Mouse (Mus musculus) stomach, embryonic 16.5 days (tissue): ENCODE results near the gene Lsm4. TPM values are rescaled to one million over a fixed set of nuclear protein-coding genes. Genes with fewer than 3 reads are reported as not detected.
A peak's percentile ranks its signal among the peaks of the same experiment; 100 is the strongest.

Source experiments
- ATAC-seq: fragments of 200-750 bp; cut with Nextera tagmentation; 2 replicates; pipeline ENCODE4 v1.8.0; 2017; ENCODE audit warnings: moderate number of reproducible peaks, moderate TSS enrichment; ENCODE audit not compliant: insufficient read depth, low FRiP score
- H3K27ac ChIP-seq: fragments of 300-500 bp; sonication (generic); 2 replicates; pipeline ENCODE4 v1.5.1; 2014; ENCODE audit warnings: low read length
- H3K27me3 ChIP-seq: fragments of 300-500 bp; sonication (generic); 2 replicates; pipeline ENCODE4 v1.6.1; 2014; ENCODE audit warnings: low read length, control low read depth, mixed read lengths; ENCODE audit not compliant: control insufficient read depth, insufficient read depth
- H3K36me3 ChIP-seq: fragments of 300-500 bp; sonication (generic); 2 replicates; pipeline ENCODE4 v1.6.1; 2014; ENCODE audit warnings: low read length; ENCODE audit not compliant: control insufficient read depth, insufficient read depth
- H3K4me1 ChIP-seq: fragments of 300-500 bp; sonication (generic); 2 replicates; pipeline ENCODE4 v1.6.1; 2014; ENCODE audit warnings: low read length, control low read depth, mixed read lengths; ENCODE audit not compliant: control insufficient read depth, insufficient read depth
- H3K4me2 ChIP-seq: fragments of 300-500 bp; sonication (generic); 2 replicates; pipeline ENCODE4 v1.6.1; 2014; ENCODE audit warnings: low read depth, low read length, mixed read lengths
- H3K4me3 ChIP-seq: fragments of 300-500 bp; sonication (generic); replicated peaks from 2 replicates; pipeline ENCODE4 v1.5.1; 2014; ENCODE audit warnings: mild to moderate bottlenecking, low read length
- H3K9ac ChIP-seq: fragments of 300-500 bp; sonication (generic); 2 replicates; pipeline ENCODE4 v1.6.1; 2014; ENCODE audit warnings: low read length
- H3K9me3 ChIP-seq: fragments of 300-500 bp; sonication (generic); replicated peaks from 2 replicates; pipeline ENCODE4 v1.6.1; 2016; ENCODE audit warnings: low read length, control low read depth; ENCODE audit not compliant: control insufficient read depth
- WGBS: fragments of 180-500 bp; shearing (Covaris S2); extraction: QIAGEN DNeasy Blood & Tissue Kit; methylation state at CpG from one replicate; pipeline ENCODE4 v1.1.7; 2014; 5-methylcytosine and 5-hydroxymethylcytosine counted together
- polyA plus RNA-seq: library from polyadenylated mRNA; unstranded; fragments of >200 nt; fragmentation: Nextera tagmentation; extraction: Ambion mirVana; gene quantifications from 2 replicates; pipeline ENCODE4 v1.2.1, GENCODE M21; 2015

The Lsm4 gene
- polyA plus RNA-seq, 1 experiment from 2014 or later = 173 TPM

DNA sequence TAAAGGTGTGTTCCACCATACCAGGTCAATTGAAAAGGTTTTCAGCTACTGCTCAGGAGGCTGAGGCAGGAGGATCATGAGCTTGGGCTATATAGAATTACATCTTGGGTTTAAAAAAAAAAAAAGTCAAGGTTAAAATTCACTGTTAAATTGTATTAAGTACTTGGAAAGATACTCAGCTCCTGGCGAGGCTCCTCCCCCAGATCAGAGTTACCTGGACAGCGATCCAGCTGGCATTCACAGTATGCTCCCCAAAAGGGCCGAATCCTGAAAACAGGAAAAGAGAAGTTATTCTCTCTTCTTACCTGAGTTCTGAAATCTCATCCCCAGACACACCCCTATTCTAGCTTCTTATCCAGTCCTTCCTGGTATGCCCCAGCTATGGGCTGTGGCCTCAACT lies 15.8 kb upstream of the Lsm4 start:
- Histone ChIP-seq H3K9ac (no peak overlapping the region), H3K27ac (no peak overlapping the region), H3K4me2 (no peak overlapping the region)

DNA sequence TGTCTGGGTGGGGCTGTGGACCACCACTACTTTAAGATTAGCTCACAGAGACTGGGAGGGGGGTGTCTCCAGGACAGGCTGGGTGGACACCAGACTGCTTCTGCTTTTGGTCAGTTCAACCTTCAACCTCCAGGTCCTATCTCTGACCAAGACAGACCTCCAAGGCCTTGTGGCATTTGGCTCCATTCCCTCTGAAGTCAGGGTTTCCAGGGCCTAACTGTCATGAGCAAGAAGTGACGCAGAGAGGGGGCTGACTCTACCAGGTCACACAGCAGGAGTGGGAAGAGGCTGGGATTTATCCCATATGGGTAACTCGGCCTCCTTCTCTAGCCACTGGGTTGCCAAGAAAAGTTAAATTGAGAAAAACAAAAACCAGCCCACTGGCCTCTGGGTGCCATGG lies 15.3 kb upstream of the Lsm4 start:
- no peak for ATAC-seq
- Histone ChIP-seq H3K36me3 (no peaks in the 10 kb centered on the region), H3K4me3 (peak overlapping the region; percentile 89; the same call in 1 of the 2 replicates), H3K4me1 (peaks cover 25% of the 10 kb centered on the region), H3K4me2 (no peak overlapping the region; the same call in 1 of the 2 replicates), H3K9me3 (no peaks in the 10 kb centered on the region), H3K9ac (no peak overlapping the region), H3K27me3 (no peaks in the 10 kb centered on the region), H3K27ac (no peak overlapping the region)
- WGBS = 87% methylated on average over 2 of the region's 2 CpGs

More for the DNA sequence above, 15.8 kb upstream of the Lsm4 start:
- no peaks in the 10 kb centered on the region for H3K9me3 ChIP-seq
- WGBS = 92% methylated on average over 3 of the region's 3 CpGs
- H3K36me3 ChIP-seq = no peaks in the 10 kb centered on the region
- no peak for ATAC-seq
- H3K4me1 ChIP-seq = peaks cover 25% of the 10 kb centered on the region
- no peaks in the 10 kb centered on the region for H3K27me3 ChIP-seq
- no peak overlapping the region for H3K4me3 ChIP-seq

DNA sequence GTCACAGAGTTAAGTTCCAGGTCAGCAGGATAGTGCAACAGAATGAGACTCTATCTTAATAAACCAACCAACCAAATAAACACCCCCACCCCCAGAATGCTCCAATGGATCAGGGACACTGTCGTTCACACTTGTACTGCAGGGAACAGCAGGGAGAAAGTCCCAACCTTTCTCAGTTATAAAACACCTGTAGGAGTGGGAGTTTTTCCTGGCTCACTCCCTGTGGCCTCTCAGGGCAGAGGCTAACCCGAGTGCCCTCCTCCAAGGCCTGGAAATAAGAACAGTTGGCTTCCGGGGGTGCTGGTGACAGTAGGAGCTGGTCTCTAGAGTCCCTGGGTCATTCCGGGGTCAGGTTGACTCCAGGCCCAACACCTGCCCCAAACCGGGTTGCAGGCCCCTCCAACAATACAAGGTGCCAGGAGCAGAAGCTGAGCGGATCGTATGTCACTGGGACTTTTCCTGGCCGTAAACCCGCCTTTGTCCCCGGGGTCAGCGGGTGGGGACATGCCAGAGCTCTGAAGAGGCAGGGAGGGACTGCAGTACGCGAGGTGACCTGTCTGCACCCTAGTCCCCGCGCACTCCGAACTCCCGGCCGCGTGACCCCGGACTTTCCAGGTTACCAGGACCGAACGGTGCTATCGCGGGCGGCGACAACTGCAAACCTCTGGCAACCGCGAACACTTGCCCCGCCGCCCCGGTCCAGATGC lies 14.0 kb upstream of the Lsm4 start:
- peak; percentile 30 for ATAC-seq
- H3K4me2 ChIP-seq = peak overlapping the region; percentile 93
- H3K4me3 ChIP-seq = peak overlapping the region; percentile 89
- H3K36me3 ChIP-seq = no peaks in the 10 kb centered on the region
- H3K27me3 ChIP-seq = no peaks in the 10 kb centered on the region
- H3K27ac ChIP-seq = peak overlapping the region; percentile 28
- no peaks in the 10 kb centered on the region for H3K9me3 ChIP-seq
- H3K4me1 ChIP-seq = peaks cover 25% of the 10 kb centered on the region
- WGBS = 1% methylated on average over 31 of the region's 31 CpGs
- H3K9ac ChIP-seq = peak overlapping the region; percentile 70

DNA sequence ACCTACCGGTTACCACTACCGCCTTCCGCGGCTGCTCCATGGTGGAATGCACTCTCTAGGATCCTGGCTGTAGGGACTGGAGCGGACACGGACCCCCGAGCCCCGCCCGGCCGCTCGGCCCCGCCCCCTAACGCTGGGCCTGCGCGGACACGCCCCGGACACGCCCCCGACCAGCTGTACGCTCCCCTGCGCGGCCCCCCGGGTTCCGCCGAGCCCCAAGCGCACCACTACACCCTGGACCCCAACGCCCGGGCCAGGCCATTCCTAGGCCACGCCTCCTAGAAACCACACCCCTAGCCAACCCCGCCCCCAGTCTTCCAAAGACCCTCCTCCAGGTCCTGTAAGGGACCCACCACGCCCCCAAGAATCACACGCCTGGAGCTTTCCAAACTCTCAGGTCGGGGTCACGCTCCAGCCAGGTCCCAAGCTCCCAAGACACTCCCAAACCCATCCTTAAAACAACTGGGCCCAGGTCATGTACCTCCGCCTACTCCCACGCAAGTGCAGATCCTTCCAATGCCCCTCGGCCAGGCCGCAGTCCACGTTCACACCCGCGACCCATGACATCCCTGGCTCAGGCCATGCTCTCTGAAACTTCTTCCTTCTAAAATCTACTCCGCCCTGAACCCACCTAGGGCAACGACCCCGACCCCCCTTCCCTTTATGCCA lies 13.3 kb upstream of the Lsm4 start:
- Histone ChIP-seq H3K4me2 (peak overlapping the region; percentile 93), H3K9me3 (no peaks in the 10 kb centered on the region), H3K27me3 (no peaks in the 10 kb centered on the region), H3K27ac (peak overlapping the region; percentile 28), H3K4me3 (peak overlapping the region; percentile 89), H3K4me1 (peaks cover 25% of the 10 kb centered on the region), H3K9ac (peak overlapping the region; percentile 70), H3K36me3 (no peaks in the 10 kb centered on the region)
- under 1% methylated on average over 42 of the region's 44 CpGs for WGBS
- peak; percentile 98 for ATAC-seq

DNA sequence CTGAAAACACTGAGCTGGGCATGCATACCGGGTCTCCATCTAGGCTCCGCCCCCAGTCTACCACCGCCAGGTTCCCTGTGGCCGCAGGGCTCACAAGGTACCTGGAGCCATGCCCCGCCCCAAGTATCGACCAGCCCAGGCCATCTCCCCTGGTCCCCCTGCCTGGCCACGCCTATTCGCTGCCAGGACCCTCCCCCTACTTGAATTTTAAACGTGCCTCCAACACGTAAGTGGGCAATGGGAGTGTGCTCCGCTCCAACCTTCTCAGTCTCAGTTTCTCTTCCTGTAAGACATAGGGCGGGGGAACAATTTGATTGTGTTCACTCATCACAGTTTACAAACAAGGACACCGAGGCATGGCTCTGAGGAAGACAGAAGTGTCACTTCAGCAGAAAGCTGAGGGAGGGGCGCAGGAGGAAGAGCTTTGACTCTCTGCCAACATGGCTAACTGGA lies 12.7 kb upstream of the Lsm4 start, which contains the start of gene Pgpep1:
Gene Pgpep1 (minus strand): TSS at position 116 of the 453 bp plus-strand sequence.
- Histone ChIP-seq H3K36me3 (no peaks in the 10 kb centered on the region), H3K4me3 (peak within 1 kb of the TSS; percentile 89), H3K9me3 (no peaks in the 10 kb centered on the region), H3K9ac (peak within 1 kb of the TSS; percentile 70), H3K4me2 (peak within 1 kb of the TSS; percentile 93), H3K4me1 (peaks cover 25% of the 10 kb centered on the region), H3K27ac (peak within 1 kb of the TSS; percentile 28), H3K27me3 (no peaks in the 10 kb centered on the region)
- peak; percentile 60 for ATAC-seq
- WGBS = 2% methylated on average over 14 of the region's 14 CpGs

DNA sequence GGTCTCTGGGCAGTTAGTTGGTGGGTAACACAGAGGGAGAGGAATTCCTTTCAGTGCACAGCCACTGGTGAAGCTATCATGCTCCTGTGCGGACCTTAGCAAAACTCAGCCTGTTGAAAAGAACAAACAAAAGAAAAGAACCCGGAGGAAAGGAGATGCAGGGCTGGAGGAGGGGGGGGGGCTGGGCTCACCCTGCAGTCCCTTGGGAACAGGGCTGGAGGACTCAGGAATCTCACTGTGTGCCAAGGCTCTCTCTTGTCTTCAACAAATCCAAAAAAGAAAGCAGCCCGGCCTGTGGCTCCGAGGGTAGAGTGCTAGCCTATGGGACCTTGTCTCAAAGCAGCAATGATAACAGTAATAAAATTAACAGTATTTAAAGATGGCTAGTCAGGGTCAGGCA lies 9.4 kb upstream of the Lsm4 start:
- Histone ChIP-seq H3K4me1 (peaks cover 17% of the 10 kb centered on the region), H3K27ac (no peak overlapping the region), H3K27me3 (no peaks in the 10 kb centered on the region), H3K4me3 (no peak overlapping the region), H3K9ac (no peak overlapping the region), H3K9me3 (no peaks in the 10 kb centered on the region), H3K36me3 (no peaks in the 10 kb centered on the region), H3K4me2 (no peak overlapping the region)
- no peak for ATAC-seq
- 46% methylated on average over 4 of the region's 4 CpGs for WGBS

DNA sequence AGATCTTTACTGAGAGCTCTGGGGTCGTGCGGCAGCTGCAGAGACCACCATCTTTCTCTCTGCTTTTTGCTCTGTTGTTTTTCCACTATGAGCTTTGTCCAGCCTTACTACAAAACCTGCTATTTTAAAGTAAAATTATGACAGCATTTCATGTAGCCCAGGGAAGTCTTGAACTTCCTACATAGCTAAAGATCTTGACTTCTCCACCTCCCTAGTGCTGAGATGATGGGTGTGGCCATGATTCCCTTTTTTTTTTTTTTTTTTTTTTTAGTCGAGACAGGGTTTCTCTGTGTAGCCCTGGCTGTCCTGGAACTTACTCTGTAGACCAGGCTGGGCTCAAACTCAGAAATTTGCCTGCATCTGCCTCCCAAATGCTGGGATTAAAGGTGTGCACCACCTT lies 8.4 kb upstream of the Lsm4 start:
- Histone ChIP-seq H3K36me3 (no peaks in the 10 kb centered on the region), H3K9me3 (no peaks in the 10 kb centered on the region), H3K4me2 (no peak overlapping the region), H3K4me3 (no peak overlapping the region), H3K9ac (no peak overlapping the region), H3K27me3 (no peaks in the 10 kb centered on the region), H3K27ac (no peak overlapping the region), H3K4me1 (peaks cover 14% of the 10 kb centered on the region; the same call in 1 of the 2 replicates)
- WGBS = 79% methylated on average over 3 of the region's 3 CpGs
- no peak for ATAC-seq

DNA sequence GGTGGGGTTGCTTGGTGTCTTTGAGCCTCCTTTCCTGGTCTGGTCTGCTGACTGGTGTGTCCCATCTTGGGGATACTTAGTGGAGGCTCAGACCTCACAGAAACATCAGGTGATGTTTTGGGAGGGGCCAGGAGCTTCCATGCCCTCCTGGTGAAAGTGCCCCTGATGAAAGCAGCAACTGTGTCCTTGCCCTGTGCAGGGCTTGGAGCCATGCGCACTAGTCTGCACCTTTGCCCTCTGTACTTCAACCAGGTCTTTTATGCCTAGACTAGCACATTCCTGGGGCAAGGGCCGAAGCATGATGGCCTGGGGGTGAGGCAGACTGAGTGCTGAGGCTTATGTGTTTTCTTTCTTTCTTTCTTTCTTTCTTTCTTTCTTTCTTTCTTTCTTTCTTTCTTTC lies 7.4 kb upstream of the Lsm4 start:
- Histone ChIP-seq H3K9ac (no peak overlapping the region), H3K4me2 (no peak overlapping the region), H3K4me3 (no peak overlapping the region), H3K9me3 (no peaks in the 10 kb centered on the region), H3K4me1 (peaks cover 6% of the 10 kb centered on the region; the same call in 1 of the 2 replicates), H3K27ac (no peak overlapping the region), H3K36me3 (no peaks in the 10 kb centered on the region), H3K27me3 (no peaks in the 10 kb centered on the region)
- ATAC-seq = no peak
- 57% methylated on average over 2 of the region's 2 CpGs for WGBS

DNA sequence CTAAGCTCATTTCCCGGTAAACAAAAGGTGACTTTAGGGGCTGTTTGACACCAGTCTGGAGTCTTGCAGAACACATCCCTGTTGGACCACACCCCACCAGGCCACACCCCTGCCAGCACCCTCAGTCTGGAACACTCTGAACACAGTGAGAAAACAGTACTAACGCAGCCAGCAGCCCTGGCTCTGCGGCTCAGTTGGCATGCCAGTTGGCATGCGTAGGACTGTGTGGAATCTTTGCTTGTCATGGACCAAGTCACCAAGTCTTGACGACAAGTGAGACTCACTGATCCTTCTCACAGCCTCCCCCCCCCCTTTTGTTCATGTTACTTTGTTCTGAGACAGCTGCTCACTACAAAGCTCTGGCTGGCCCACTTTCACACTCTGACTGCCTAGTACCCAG lies 6.0 kb upstream of the Lsm4 start:
- H3K27ac ChIP-seq = no peak overlapping the region
- H3K4me3 ChIP-seq = no peak overlapping the region
- no peak for ATAC-seq
- no peak overlapping the region for H3K4me2 ChIP-seq
- H3K27me3 ChIP-seq = no peaks in the 10 kb centered on the region
- H3K9ac ChIP-seq = no peak overlapping the region
- 62% methylated on average over 5 of the region's 5 CpGs for WGBS
- no peaks in the 10 kb centered on the region for H3K9me3 ChIP-seq
- H3K36me3 ChIP-seq = no peaks in the 10 kb centered on the region
- peaks cover 6% of the 10 kb centered on the region; the same call in 1 of the 2 replicates for H3K4me1 ChIP-seq
